In the genomic region with DNA sequence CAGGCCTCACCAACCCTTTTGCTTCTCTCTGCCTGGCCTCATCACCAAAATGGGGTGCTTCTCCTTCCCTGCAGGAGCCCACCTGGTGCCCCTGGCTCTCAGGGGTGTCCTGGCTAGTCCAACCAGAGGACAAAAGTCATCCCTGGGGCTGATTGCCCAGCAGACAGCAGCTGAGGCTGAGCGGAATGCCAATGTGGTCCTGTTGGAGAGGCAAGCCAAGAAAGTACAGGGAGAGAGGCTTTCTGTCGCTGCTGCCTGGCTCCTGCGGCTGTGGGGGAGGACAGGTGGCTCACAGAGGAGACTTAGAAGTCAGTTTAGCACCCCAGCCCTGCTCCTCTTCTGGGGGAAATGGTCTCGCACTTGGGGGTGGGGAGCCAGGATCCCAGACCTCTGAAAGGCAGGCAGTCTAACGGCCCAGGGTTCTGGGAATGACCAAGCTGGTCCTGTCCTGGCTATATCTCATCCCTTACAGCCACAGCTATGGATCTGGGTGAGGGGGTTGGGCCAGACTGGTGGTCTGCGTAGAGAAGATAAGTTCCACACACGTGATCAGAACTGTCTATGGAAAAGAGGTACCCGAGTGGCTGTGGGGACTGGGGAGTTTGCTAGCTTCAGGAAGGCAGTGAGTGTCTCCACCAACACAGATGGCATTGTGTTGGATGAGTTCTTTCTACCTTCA, we compare ENCODE assay signal across 7 mouse cellular contexts. TPM values are rescaled to one million over a fixed set of nuclear protein-coding genes. Genes with fewer than 3 reads are reported as not detected.
DNase-seq lines count a peak whose midpoint lies in the region; ATAC-seq and TF ChIP-seq lines count a peak whose summit lies in the region.

No protein-coding gene starts in this region.

- peak overlapping the region; percentile 60 for H3K9ac ChIP-seq in hindbrain, embryonic 13.5 days
- 0 out of 2 replicates have a peak overlapping the region, but pooled peaks have one; percentile 33 for H3K9ac ChIP-seq in neural tube, embryonic 12.5 days

- TF ChIP-seq CTCF in cortical plate, adult 2 months (IDR thresholded peaks at IDR 0.05; ENCODE audit: extremely low read depth, insufficient read depth, low read length) = no peak

- TF ChIP-seq POLR2A in cortical plate, adult 2 months (IDR thresholded peaks at IDR 0.05; ENCODE audit: extremely low read depth, insufficient read depth, low read length) = no peak

- H3K4me1 ChIP-seq in cortical plate, adult 2 months (ENCODE audit: control insufficient read depth, insufficient read depth, low read length) = peaks cover 30% of the 10 kb centered on the region
- H3K4me1 ChIP-seq in hindbrain, embryonic 13.5 days (replicated peaks) = peaks cover 76% of the 10 kb centered on the region
- peaks cover 40% of the 10 kb centered on the region for H3K4me1 ChIP-seq in neural tube, embryonic 12.5 days

- H3K27ac ChIP-seq in cortical plate, adult 2 months (ENCODE audit: insufficient read depth, low read length) = peak overlapping the region; percentile 58
- H3K27ac ChIP-seq in hindbrain, embryonic 13.5 days = peak overlapping the region; percentile 87
- 0 out of 2 replicates have a peak overlapping the region, but pooled peaks have one; percentile 7 for H3K27ac ChIP-seq in neural tube, embryonic 12.5 days

- peak; percentile 73 for DNase-seq in left cerebral cortex, postnatal 4 days
- no peak for DNase-seq in left cerebral cortex, adult 18-20 months (ENCODE audit: low spot score in 2 of 2)
- DNase-seq in urinary bladder, postnatal 25 days (ENCODE audit: low spot score) = no peak
- no peak for DNase-seq in layer of hippocampus, adult 9-11 months

- H3K4me3 ChIP-seq in cortical plate, adult 2 months (ENCODE audit: insufficient read depth, low read length) = no peak overlapping the region
- H3K4me3 ChIP-seq in hindbrain, embryonic 13.5 days = no peak overlapping the region
- no peak overlapping the region for H3K4me3 ChIP-seq in neural tube, embryonic 12.5 days

- 0 out of 2 replicates have a peak, but pooled peaks have one; percentile 17 for ATAC-seq in hindbrain, embryonic 13.5 days (ENCODE audit: low FRiP score)
- no peak for ATAC-seq in neural tube, embryonic 12.5 days (ENCODE audit: low FRiP score, low read depth)

- no peaks in the 10 kb centered on the region for H3K27me3 ChIP-seq in hindbrain, embryonic 13.5 days
- no peaks in the 10 kb centered on the region for H3K27me3 ChIP-seq in neural tube, embryonic 12.5 days (replicated peaks)

- no peaks in the 10 kb centered on the region for H3K9me3 ChIP-seq in hindbrain, embryonic 13.5 days
- no peaks in the 10 kb centered on the region for H3K9me3 ChIP-seq in neural tube, embryonic 12.5 days

- WGBS in hindbrain, embryonic 13.5 days = 58% methylated on average over 8 of the region's 8 CpGs
- 69% methylated on average over 8 of the region's 8 CpGs for WGBS in neural tube, embryonic 12.5 days

- no peak overlapping the region for H3K4me2 ChIP-seq in hindbrain, embryonic 13.5 days
- H3K4me2 ChIP-seq in neural tube, embryonic 12.5 days (replicated peaks) = no peak overlapping the region

- peaks cover 46% of the 10 kb centered on the region for H3K36me3 ChIP-seq in hindbrain, embryonic 13.5 days
- peaks cover 32% of the 10 kb centered on the region for H3K36me3 ChIP-seq in neural tube, embryonic 12.5 days

- intact Hi-C loops in left cerebral cortex, postnatal 4 days (cut with DNase I) = no loop called here

RNA-seq across cellular contexts. Expression of a gene that starts 55.3 kb away (rescaled TPM):
- total RNA-seq in left cerebral cortex, postnatal 4 days (2021) = 10 to 100 TPM; 34.0 to 35.7 TPM
- 10 to 100 TPM; 25.7 to 28.2 TPM for total RNA-seq in left cerebral cortex, adult 18-20 months (2021)
- polyA plus RNA-seq in cortical plate, adult 2 months (2012; rRNA removed) = 14.7 and 15.6 TPM in 2 replicates
- polyA plus RNA-seq in hindbrain, embryonic 13.5 days (2015; fragmentation: Nextera tagmentation; extraction: Ambion mirVana) = 33.3 and 35.4 TPM in 2 replicates
- 30.5 and 48.9 TPM in 2 replicates for polyA plus RNA-seq in neural tube, embryonic 12.5 days (2016; fragmentation: Nextera tagmentation; extraction: Ambion mirVana)

Comparison
In these comparisons a context has a peak if more than half of its experiments do, and no peak if none do; other contexts are left out.
1. H3K27ac ChIP-seq: peak in every context shown above with its lines; median percentile 87 in hindbrain, embryonic 13.5 days; 58 in cortical plate, adult 2 months; 7 in neural tube, embryonic 12.5 days.